Mouse (Mus musculus) CH12.LX (cell line): ENCODE data around the gene P3h2. TPM values are rescaled to one million over a fixed set of nuclear protein-coding genes. Genes with fewer than 3 reads are reported as not detected.

Source experiments
- DNase-seq: peaks from one replicate; pipeline ENCODE4 v3.0.0-alpha.2; 2013; ENCODE audit errors: extremely low read depth
- H3K27ac ChIP-seq: 2 replicates; pipeline ENCODE4 v1.5.1; 2012; ENCODE audit warnings: low read depth, mild to moderate bottlenecking, control low read depth, moderate library complexity; ENCODE audit not compliant: insufficient read depth
- H3K27me3 ChIP-seq: replicated peaks from 2 replicates; pipeline ENCODE3; 2012; ENCODE audit warnings: inconsistent platforms
- H3K36me3 ChIP-seq, 2 experiments: replicated peaks in 1 of 2; 2 replicates each; pipeline versions ENCODE3 to v1.6.1; 2012; ENCODE audit warnings: inconsistent platforms in 1 of 2, low read length in 1 of 2, mild to moderate bottlenecking in 1 of 2, mixed read lengths in 1 of 2, moderate library complexity in 1 of 2; ENCODE audit not compliant: control insufficient read depth in 1 of 2, insufficient read depth in 1 of 2
- H3K4me1 ChIP-seq, 2 experiments: 2 replicates each; pipeline ENCODE4 v1.6.1; 2012; ENCODE audit warnings: inconsistent platforms in 1 of 2, moderate library complexity in 1 of 2; ENCODE audit not compliant: insufficient read depth in 2 of 2, control insufficient read depth in 1 of 2
- H3K4me2 ChIP-seq: 2 replicates; pipeline ENCODE4 v1.6.1; 2012; ENCODE audit warnings: low read depth, mild to moderate bottlenecking, control low read depth; ENCODE audit not compliant: poor library complexity, insufficient read depth, severe bottlenecking
- H3K4me3 ChIP-seq, 3 experiments: fragments of 150-350 bp in 1 of 3; sonication (generic) in 1 of 3; replicated peaks in 1 of 3; 2 replicates each; pipeline versions ENCODE3 to v1.5.1; 2011 to 2012; ENCODE audit warnings: low read depth in 2 of 3, low read length in 2 of 3, mild to moderate bottlenecking in 2 of 3, moderate library complexity in 2 of 3, control low read depth in 1 of 3, improper control_type of control experiment in 1 of 3, inconsistent platforms in 1 of 3, mixed read lengths in 1 of 3; ENCODE audit not compliant: poor library complexity in 1 of 3
- H3K79me2 ChIP-seq: replicated peaks from 2 replicates; pipeline ENCODE4 v1.6.1; 2012; ENCODE audit warnings: mild to moderate bottlenecking, moderate library complexity; ENCODE audit not compliant: control insufficient read depth, poor library complexity, insufficient read depth, severe bottlenecking; ENCODE audit errors: extremely low read depth
- H3K9ac ChIP-seq: 2 replicates; pipeline ENCODE4 v1.6.1; 2012; ENCODE audit warnings: low read depth, mild to moderate bottlenecking, control low read depth, moderate library complexity; ENCODE audit not compliant: insufficient read depth
- H3K9me3 ChIP-seq: replicated peaks from 2 replicates; pipeline ENCODE3; 2012; ENCODE audit warnings: low read length, inconsistent platforms, mixed read lengths
- CHD1 ChIP-seq: IDR thresholded peaks from 2 replicates; pipeline ENCODE4 v1.6.1; 2012; ENCODE audit warnings: low read depth, low read length, improper control_type of control experiment, inconsistent platforms
- CHD2 ChIP-seq: IDR thresholded peaks from 2 replicates; pipeline ENCODE4 v1.6.1; 2011; ENCODE audit warnings: low read length, improper control_type of control experiment
- CTCF ChIP-seq, 2 experiments: IDR thresholded peaks in 1 of 2; conservative IDR thresholded peaks in 1 of 2; 2 replicates each; pipeline ENCODE4 v1.5.1; 2011 to 2012; ENCODE audit warnings: low read depth in 2 of 2, low read length in 2 of 2, improper control_type of control experiment in 1 of 2, inconsistent platforms in 1 of 2, mild to moderate bottlenecking in 1 of 2, moderate library complexity in 1 of 2
- E2F4 ChIP-seq: IDR thresholded peaks from 2 replicates; pipeline ENCODE4 v1.6.1; 2011; ENCODE audit warnings: low read depth, low read length, improper control_type of control experiment; ENCODE audit not compliant: insufficient replicate concordance
- ELF1 ChIP-seq: IDR thresholded peaks from 2 replicates; pipeline ENCODE4 v1.6.1; 2014; ENCODE audit warnings: low read depth, mild to moderate bottlenecking, inconsistent platforms, low read length, improper control_type of control experiment
- EP300 ChIP-seq: IDR thresholded peaks from 2 replicates; pipeline ENCODE4 v1.6.1; 2011; ENCODE audit warnings: low read length, improper control_type of control experiment
- HCFC1 ChIP-seq: IDR thresholded peaks from 2 replicates; pipeline ENCODE4 v1.6.1; 2012; ENCODE audit warnings: low read depth, mild to moderate bottlenecking, inconsistent platforms, low read length, improper control_type of control experiment
- IRF4 ChIP-seq: IDR thresholded peaks from 2 replicates; pipeline ENCODE4 v1.6.1; 2014; ENCODE audit warnings: low read depth, mild to moderate bottlenecking, inconsistent platforms, low read length, improper control_type of control experiment
- JUN ChIP-seq: IDR thresholded peaks from 2 replicates; pipeline ENCODE4 v1.6.1; 2011; ENCODE audit warnings: low read depth, mild to moderate bottlenecking, low read length, improper control_type of control experiment, moderate library complexity; ENCODE audit not compliant: insufficient read depth
- MAX ChIP-seq: IDR thresholded peaks from 2 replicates; pipeline ENCODE4 v1.6.1; 2011; ENCODE audit warnings: low read length, improper control_type of control experiment
- MXI1 ChIP-seq: IDR thresholded peaks from 2 replicates; pipeline ENCODE4 v1.6.1; 2011; ENCODE audit warnings: mild to moderate bottlenecking, low read depth, low read length, improper control_type of control experiment
- MYC ChIP-seq: IDR thresholded peaks from 2 replicates; pipeline ENCODE4 v1.6.1; 2011; ENCODE audit warnings: low read depth, mild to moderate bottlenecking, improper control_type of control experiment, low read length
- NRF1 ChIP-seq: IDR thresholded peaks from 2 replicates; pipeline ENCODE4 v1.6.1; 2014; ENCODE audit warnings: low read depth, mild to moderate bottlenecking, inconsistent platforms, low read length, improper control_type of control experiment, moderate library complexity
- POLR2A ChIP-seq: IDR thresholded peaks from 2 replicates; pipeline ENCODE4 v1.6.1; 2011; ENCODE audit warnings: low read depth, mild to moderate bottlenecking, improper control_type of control experiment, low read length
- POLR2AphosphoS2 ChIP-seq: IDR thresholded peaks from 2 replicates; pipeline ENCODE4 v1.6.1; 2011; ENCODE audit warnings: low read depth, low read length, improper control_type of control experiment
- SMC3 ChIP-seq: IDR thresholded peaks from 2 replicates; pipeline ENCODE4 v1.6.1; 2011; ENCODE audit warnings: low read depth, low read length, improper control_type of control experiment
- TBP ChIP-seq: conservative IDR thresholded peaks from 2 replicates; pipeline ENCODE4 v1.6.1; 2011; ENCODE audit warnings: low read depth, low read length, improper control_type of control experiment
- TCF12 ChIP-seq: IDR thresholded peaks from 2 replicates; pipeline ENCODE4 v1.6.1; 2014; ENCODE audit warnings: low read depth, mild to moderate bottlenecking, inconsistent platforms, low read length, improper control_type of control experiment
- USF1 ChIP-seq: IDR thresholded peaks from 2 replicates; pipeline ENCODE4 v1.6.1; 2014; ENCODE audit warnings: low read depth, mild to moderate bottlenecking, inconsistent platforms, low read length, improper control_type of control experiment
- USF2 ChIP-seq: conservative IDR thresholded peaks from 2 replicates; pipeline ENCODE4 v1.6.1; 2011; ENCODE audit warnings: low read depth, low read length, improper control_type of control experiment
- ZC3H11A ChIP-seq: IDR thresholded peaks from 2 replicates; pipeline ENCODE4 v1.6.1; 2012; ENCODE audit warnings: low read depth, mild to moderate bottlenecking, inconsistent platforms, low read length, improper control_type of control experiment
- ZKSCAN1 ChIP-seq: IDR thresholded peaks from 2 replicates; pipeline ENCODE4 v1.6.1; 2012; ENCODE audit warnings: low read depth, inconsistent platforms, low read length, improper control_type of control experiment, borderline replicate concordance
- dilution Hi-C: fragments of 300-500 bp; cut with MboI; formaldehyde crosslinking; loops from 2 replicates; pipeline ENCODE4 v1.14.3; 2020; ENCODE audit warnings: low sequenced_read_pairs; ENCODE audit not compliant: extremely low pct_unique_long_range_greater_than_20kb, extremely low pct_ligation_motif_present
- in situ Hi-C: fragments of 300-500 bp; cut with MboI; formaldehyde crosslinking; loops from 3 replicates; pipeline ENCODE4 v1.14.3; 2019; ENCODE audit warnings: low sequenced_read_pairs, low pct_ligation_motif_present, low pct_unique_long_range_greater_than_20kb, mixed read lengths
- polyA plus RNA-seq: library from polyadenylated mRNA; unstranded; fragments of >175 nt; gene quantifications from 2 replicates; pipeline ENCODE4 v1.2.1, GENCODE M21; 2012; ENCODE audit warnings: low read depth; ENCODE audit not compliant: insufficient read length
- total RNA-seq, 2 experiments: library from RNA; depleted of rRNA; stranded (reverse); fragments of 300-350 nt in 1 of 2; fragments of >200 nt in 1 of 2; gene quantifications; 2 replicates each; pipeline ENCODE4 v1.2.3; 2012 to 2014

Gene P3h2
- total and polyA plus RNA-seq, 3 experiments = 0.08 to 0.73 (median 0.27) TPM

DNA sequence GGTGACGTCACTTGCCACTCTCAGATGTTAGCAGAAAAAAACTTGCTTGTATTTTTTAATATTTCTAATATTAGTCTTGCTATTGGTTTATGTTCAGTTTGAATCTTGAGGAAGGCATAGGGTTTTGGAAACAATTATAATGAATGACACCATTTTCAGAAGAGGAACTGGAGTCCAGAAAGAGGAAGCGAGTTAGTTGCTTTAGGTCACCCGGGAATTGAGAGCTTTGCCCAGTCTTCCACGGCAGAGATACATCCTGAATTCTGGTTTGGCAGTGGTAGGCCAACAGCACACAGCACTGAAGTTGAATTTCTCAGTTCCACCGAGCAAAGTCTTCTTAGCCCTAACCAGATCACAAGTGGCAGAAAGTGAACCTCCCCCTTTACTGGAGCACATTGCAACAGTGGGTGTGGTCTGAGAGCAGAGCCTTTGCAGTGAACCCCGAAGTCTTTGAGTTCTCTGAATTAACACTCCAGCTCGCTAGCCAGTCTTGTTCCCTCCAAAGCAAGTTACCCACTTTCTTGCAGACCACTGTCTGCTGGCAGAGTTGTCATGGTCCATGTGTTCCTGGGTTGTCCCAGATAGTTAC, 146.8 kb downstream of the P3h2 start (continued):
- TF ChIP-seq POLR2AphosphoS2 (no peak), USF2 (no peak), ZC3H11A (no peak), NRF1 (no peak), JUN (peak; percentile 73), ZKSCAN1 (no peak), E2F4 (no peak), MYC (0 out of 2 replicates have a peak, but pooled peaks have one; percentile 46), POLR2A (no peak)
- TF ChIP-seq, all 38 proteins: peak for 19

GRCm38 (mm10) chr16:25958213-25958612, 147.4 kb downstream of the P3h2 start:
- peak overlapping the region in 1 of 3 experiments; percentile 6 for H3K4me3 ChIP-seq
- no peaks in the 10 kb centered on the region for H3K36me3 ChIP-seq
- in situ Hi-C loops = loop anchor here (5.0 to 25.0 kb wide), 2 partner anchors 554 to 586 kb away; no protein-coding TSS in a partner anchor
- peak overlapping the region; percentile 31 for H3K4me2 ChIP-seq
- H3K27ac ChIP-seq = no peak overlapping the region
- H3K27me3 ChIP-seq = no peaks in the 10 kb centered on the region
- dilution Hi-C loops = no loop called here
- no peak overlapping the region for H3K9ac ChIP-seq
- peaks cover 9 to 28% of the 10 kb centered on the region in 2 experiments for H3K4me1 ChIP-seq
- DNase-seq = no peak
- H3K9me3 ChIP-seq = no peaks in the 10 kb centered on the region
- H3K79me2 ChIP-seq = no peaks in the 10 kb centered on the region
- no peak for TF ChIP-seq ELF1

DNA sequence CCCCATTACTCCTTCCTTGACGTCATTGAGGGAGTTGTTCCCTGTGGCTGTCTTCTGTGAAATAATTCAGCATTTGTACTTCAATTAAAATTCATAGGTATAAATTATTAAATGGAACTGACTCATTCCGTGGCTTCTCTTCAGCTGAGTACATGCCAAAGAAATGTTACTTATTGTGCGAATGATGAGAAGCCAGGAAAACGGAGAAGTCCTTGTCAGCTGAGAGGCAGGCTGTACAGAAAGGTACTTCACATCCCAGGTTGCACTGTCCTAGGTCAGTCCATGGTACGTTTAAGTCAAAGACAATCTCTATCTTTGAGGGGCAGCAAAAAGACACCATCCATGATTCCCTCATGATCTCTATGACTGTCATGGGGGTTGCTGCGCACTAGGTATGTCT, 148.8 kb downstream of the P3h2 start:
- Histone ChIP-seq H3K9me3 (no peaks in the 10 kb centered on the region), H3K4me1 (peaks cover 9 to 28% of the 10 kb centered on the region in 2 experiments), H3K4me2 (no peak overlapping the region), H3K79me2 (no peaks in the 10 kb centered on the region), H3K36me3 (no peaks in the 10 kb centered on the region)
- DNase-seq = no peak
- in situ Hi-C loops = loop anchor here (5.0 to 25.0 kb wide), 2 partner anchors 555 to 585 kb away; no protein-coding TSS in a partner anchor
- no peak for TF ChIP-seq HCFC1
- no peak for TF ChIP-seq CTCF (conservative IDR thresholded peaks at IDR 0.05 in 1 of 2, IDR thresholded peaks at IDR 0.05 in 1 of 2; ENCODE audit: low read depth in 2 of 2, low read length in 2 of 2)
- TF ChIP-seq USF2 = no peak
- no peak for TF ChIP-seq USF1
- no peak for TF ChIP-seq ELF1
- TF ChIP-seq SMC3 = no peak
- no peak for TF ChIP-seq E2F4
- TF ChIP-seq TBP = no peak
- no peak for TF ChIP-seq MXI1
- TF ChIP-seq TCF12 = no peak
- TF ChIP-seq CHD1 = no peak
- no peak for TF ChIP-seq EP300
- no peak for TF ChIP-seq CHD2
- TF ChIP-seq IRF4 = no peak
- TF ChIP-seq MAX = no peak
- TF ChIP-seq, all 38 proteins: peak for 0
- no peak overlapping the region for H3K27ac ChIP-seq
- no peak overlapping the region for H3K9ac ChIP-seq
- H3K4me3 ChIP-seq = no peak overlapping the region
- dilution Hi-C loops = no loop called here
- H3K27me3 ChIP-seq = no peaks in the 10 kb centered on the region
